Mouse (Mus musculus): Measurements from ENCODE around the gene Rps2.
"Not testable (repeated sequence)": the region's sequence is repeated elsewhere in the genome, so short reads cannot be mapped to it uniquely, and the experiment has no call there.

GRCm38 (mm10) chr17:24669214-24669544, 48.7 kb upstream of the Rps2 start:
- TF ChIP-seq POLR2A (IDR thresholded peaks at IDR 0.05; ENCODE audit: borderline replicate concordance, low read depth, low read length); CTCF (IDR thresholded peaks at IDR 0.05; ENCODE audit: low read depth, low read length): not testable (repeated sequence)
